Mouse (Mus musculus) adrenal gland, adult (tissue): ENCODE results near the gene Susd1.

Source experiments
- DNase-seq, 2 experiments: peaks; one replicate each; pipeline ENCODE4 v3.0.0; 2022 to 2023; ENCODE audit warnings: low spot score in 1 of 2; ENCODE audit not compliant: inconsistent age in 2 of 2

Gene Susd1

DNA sequence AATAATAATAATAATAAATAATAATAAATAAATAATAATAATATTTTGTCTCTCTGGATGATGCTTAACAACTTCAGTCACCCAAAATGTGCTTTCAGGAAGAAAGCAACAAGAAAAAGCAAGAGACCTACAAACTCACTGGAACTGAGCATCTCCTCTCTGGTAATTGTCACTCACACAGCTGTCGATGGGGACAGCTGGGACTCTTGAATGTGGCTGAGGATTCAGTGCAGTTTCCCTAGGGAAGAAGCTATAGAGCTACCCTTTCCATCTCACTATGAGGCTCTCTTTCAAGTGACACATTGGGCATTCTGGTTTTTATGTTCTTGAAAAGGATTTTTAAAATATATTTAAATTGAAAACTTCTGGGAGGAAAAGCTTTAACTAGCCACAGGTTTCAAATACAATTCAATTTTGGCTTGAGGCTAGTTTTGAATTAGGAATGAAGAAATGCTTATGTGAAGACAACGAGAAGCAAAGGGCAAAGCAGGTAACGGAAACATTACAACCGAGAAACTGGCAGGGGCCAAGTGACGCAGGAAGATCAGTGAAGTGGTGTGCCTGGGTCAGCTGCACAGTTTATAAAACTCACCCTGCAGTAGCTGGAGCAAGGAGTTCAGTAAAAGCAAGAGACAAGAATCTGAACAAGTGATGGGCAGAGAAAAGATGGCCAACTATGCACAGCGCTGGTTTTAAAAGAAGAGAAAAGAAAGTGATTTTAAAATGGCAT is 112.2 kb downstream of the Susd1 start:
- peak in 1 of 2 experiments; percentile 10 for DNase-seq

DNA sequence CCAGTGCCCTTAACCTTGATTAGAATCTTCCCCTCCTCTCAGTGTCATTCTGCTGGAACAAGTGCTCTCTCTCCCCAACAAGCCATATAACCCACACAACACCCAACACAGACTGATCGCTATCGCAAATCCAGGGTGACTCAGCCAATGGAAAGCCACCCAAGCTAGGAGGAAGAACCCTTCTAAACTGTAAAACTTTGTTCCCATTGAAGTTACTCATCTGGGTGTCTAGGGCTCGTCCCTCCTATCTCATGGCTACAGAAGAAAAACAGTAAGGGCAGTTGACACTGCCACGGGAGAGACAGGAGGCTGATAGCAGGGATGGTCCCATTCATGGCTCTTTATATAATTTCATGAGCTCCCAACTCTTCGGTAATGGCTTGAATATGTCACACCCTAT is 114.1 kb downstream of the Susd1 start:
- peak in 1 of 2 experiments; percentile 15 for DNase-seq

DNA sequence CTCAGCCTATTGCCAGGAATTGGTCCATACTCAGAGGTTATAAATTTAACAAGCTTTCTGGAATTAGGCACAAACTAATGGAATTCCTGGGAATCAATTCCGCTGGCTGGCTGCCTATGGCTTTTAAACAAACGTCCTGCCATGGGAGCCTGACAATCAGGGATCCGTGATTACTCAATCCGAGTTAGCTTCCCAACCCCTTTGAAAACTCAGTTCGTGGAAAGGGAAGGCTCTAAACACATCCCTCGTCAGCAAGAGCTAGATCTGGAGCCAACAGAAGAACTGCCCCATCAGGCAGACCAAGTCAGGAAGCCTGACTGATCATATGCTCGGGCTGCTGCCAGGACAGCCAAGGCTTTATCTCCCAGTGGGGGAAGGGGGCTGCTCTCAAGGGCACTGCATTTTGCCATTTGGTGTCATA is 115.2 kb downstream of the Susd1 start:
- DNase-seq = no peak

DNA sequence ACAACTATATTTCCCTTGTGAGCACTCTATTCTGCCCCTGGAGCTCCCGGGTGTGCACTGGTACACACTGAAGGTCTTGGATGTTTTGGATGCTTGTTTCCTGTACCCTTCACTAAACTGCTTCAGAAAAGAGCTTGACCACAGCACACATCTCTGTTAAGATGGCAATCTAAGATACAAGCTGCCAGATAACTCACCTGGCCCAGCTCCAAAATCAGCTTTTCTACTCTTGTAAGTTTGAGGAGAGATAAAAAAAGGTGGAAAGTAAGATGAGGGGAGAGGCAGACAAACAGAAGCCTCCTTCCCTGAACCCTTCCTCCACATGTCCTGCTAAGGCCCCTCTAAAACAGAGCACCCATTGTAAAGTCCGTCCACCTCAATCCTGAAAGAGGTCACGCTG is 115.7 kb downstream of the Susd1 start:
- DNase-seq = no peak

DNA sequence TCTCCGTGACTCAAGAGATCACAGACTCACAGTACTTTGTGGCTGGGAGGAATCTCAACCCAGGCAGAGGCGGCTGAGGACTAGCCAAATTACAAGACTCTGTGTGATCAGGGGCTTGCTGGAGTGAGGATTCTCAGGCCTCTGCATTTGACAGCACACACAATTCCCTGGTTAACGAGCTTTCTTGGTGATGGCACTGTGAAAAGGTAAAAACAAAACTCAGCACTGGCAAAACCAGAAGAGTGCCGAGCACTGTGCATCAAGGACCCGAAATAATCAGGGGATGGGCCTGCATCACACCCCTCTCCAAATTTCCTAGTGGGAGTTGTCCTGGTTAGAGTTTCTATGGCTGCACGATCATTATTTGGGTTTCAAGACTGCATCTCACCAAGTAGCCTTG is 116.4 kb downstream of the Susd1 start:
- no peak for DNase-seq

DNA sequence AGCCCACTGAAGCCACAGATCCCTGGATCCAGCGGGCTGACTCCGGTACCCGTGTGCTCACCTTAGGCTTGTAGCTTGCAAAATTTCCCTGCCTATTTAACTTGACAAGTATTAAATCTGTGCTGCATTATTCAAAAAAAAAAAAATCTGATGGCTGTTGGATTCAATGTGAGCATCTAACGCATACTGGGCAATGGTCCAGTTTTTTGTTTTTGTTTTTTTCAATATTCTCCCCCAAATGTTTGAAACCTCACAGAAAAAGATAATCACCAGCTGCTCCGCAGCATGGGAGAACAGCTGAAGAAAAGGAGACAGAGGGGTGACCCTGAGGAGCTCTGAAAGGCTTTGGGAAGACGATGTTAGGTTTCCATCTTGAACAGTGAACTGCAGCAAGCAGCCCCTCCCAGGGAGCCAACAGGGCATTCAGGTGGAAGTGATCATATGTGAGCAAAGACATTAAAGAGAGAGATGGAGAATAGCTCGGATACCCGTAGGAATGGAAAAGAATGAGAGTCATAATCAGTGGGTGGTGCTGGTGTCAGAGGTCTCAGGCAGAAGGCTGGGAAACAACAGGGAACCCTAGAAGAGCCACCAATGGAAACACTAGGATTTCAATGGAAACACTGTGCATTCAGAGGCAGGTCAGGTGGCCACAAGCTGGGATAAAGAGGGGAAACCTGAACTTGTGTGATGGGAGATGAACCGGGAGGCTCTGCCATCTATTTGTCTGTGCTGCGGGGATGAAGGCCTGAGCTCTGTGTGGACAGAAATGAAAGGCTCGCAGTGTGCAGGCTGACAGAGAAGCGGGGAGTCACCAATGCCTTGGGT is 117.0 kb downstream of the Susd1 start:
- DNase-seq = no peak

DNA sequence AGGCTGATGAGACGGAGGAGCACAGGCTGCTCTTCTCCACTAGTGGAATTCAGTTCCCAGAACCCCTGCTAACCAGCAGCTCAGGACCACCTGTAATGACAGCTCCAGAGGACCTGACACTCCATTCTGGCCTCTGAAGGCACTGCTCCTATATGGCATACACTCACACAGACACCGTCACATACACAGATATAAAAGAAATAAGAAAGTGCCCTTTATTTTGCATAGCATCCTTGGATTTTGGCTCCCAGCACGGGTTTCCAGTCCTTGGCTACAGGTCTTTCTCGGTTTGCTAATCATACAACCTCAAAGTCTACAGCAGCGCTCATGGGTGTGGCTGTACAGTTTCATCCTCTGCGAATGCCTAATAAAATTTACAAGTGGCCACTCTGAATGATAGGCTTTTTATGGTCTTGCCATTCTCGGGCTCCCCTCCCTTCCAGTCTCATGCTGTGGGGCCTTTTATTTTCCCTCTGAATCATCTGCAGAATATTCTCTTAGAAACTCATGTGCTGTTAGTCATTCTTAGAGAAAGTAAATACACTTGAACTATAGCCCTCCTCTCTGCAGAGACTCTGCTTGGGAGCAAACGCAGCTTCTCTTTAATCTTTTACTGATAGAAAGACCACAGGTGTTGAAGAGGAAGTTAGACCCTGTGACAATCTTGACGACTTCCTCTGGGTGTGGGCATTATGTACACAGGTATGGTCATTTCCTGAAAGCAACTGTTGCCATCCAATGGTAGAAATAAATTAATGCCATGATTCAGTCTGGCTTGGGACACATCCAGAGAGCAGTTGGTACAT is 119.1 kb downstream of the Susd1 start:
- peak; percentile 35 to 58 for DNase-seq

DNA sequence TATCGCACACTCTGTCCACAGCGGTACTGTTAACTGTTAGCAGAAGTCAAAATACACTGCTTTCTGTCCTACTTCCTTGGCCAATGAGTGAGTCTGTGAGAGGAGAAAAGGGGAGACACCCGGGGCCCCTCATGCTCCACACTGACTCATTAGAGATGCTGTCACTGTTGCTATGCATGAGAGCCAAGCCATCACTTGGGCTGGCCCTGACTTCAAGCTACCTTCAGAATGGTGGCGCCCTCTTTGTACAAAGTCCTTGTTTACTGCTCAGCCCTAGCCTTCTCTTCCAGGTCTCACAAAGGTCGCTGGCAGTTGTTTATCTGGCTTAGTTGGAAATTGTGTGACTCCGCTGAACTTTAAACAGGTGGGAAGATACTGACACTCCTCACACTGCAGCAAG is 119.8 kb downstream of the Susd1 start:
- DNase-seq = no peak

DNA sequence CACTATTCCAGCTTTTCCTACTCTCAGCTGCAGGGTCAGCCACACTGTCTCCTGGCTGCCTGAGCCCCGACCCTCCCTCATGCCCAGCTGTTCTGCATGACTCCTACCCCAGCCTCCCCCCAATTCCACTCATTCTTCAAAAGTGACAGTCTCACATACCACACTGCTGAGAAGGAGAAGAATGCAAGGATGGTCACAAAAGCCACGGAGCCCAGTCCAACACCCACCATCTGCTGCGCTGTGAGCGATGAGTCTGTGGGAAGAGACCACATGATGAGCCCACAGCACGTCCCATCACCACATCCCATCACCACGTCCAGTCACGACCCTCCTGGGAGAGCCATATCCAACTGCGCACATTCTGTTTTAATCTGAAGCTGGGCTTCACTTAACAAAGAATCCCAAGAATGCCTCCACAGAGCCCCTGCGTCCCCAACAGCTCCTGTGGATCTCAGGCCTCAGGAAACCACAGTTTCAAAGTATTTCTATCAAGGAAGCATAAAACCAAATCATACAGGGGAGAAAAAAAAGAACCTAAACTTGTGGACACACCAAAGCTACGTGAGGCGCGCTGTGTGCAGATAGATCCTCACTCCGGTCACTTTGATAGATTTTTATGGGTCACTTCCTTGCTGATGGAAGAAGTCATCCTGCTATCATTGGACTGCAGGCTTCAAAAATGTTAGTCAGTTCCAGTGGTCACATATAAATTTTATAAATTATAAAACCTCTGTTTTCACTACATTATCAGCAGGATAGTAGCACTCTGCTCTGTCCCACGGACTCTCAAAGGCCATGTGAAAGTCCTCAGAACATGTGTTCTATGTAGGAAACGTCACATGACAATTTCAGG is 122.7 kb downstream of the Susd1 start:
- DNase-seq = no peak

DNA sequence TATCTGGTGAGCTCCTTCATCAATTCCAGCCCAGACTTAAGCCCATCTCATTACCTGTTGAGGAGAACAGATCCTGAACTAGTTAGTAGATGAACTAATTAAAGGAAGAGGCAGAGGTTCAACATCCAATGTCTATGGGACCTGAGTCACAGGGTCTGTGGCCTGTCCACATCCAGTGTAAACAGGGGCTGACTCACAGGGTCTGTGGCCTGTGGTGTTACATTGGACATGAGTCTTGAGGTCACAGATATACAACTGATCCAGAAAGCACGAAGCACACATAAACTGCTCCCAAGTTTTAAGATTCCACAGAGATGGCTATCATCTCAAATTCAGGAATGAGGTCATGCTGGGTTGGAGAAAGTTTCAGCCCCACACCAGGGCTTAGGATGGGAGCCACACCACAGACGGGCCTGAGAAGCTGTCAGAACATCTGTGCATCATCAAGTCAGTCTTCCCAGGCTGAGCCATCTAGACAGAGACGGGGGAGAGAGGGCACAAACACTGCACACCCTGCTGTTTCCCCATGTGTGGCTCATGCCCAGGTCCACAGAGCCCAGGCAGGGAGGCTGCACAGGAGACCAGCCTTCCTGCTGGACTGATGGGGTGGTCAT is 123.4 kb downstream of the Susd1 start:
- DNase-seq = no peak

DNA sequence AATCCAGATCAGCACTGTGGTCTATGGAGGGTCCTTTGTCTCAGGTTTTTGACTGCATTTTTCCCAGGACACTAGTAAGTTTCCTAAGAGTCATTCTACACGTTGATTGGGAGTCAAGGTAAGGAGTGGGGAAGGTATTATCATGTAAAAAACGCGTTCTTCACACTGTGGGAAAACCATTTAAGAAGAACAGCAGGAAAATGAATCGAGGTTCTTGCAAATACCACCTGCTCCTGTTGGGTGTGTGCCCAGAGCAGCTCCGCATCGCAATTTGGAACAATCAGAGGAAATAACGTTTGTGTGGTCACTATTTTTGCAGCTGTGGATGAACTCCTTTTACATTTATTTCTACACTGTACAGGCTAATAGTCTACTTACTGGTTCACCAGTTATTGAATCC is 125.5 kb downstream of the Susd1 start:
- DNase-seq = no peak

DNA sequence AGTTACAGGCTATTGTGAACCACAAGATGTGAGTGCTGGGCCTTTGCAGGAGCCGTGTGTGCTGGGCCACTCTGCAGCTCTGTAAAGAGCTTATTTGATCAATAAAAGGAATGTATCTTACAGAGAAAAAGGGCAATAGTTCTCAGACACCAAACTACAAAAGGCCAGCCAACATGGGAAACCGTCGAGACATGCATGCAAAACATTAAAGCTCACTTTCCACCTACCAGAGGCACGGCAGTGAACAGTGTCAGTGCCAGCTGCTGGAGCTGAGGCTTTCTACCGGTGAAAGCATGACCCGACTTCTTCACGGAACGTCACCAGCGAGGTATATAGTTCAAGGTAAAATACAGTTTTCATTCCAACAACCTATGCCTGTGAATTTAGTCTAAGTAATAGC is 127.8 kb downstream of the Susd1 start:
- no peak for DNase-seq

DNA sequence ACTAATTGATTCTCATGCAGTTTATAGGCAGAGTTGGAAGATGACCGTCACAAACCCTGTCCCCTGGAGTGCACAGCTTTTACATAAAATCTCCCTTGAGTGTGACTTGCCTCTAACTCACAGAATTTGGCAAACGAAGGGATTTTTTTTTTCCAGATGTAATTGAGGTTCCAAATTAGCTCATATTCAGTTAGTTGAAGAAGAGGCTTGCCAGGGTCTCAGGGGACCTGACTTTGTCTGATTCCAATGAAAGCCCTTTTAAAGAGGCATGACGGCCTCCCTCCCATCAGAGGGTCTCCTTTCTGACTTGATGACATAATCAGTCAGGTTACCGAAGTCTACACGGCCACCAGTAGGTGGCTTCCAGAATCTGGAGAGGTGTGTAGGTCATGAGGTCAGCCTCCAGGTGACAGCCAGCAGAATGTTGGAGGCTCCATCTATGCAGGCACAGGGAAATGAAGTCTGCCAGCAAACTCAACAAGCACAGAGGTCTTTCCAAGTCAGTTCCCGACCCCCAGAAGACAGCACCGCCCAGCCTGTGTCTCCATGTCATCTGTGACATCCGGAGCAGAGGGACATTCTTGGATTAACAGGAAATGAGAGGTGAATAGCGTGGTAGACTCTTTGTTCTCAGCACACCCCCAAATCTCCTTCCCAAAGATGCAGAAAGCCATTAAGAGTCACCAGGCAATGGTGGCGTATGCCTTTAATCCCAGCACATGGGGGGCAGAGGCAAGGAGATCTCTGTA is 130.4 kb downstream of the Susd1 start:
- no peak for DNase-seq

DNA sequence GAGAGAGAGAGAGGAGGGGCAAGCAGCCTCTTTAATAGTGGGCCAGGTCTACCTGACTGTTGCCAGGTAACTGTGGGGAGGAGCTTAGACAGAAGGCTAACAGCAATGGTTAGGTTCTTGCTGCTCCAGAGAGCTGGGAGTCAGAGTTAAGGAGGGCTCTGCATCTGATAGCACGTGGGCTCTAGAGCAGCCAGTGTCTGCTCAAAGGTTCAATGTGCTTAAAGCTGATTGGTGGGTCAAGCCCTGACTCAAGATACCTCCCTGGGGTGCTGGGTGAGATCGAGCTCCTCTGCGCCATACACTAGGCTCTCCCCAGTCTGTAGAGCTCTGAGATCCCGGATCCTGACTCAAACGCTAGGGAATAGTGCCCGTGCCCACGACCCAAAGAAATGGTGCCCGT is 136.0 kb downstream of the Susd1 start:
- no peak for DNase-seq

DNA sequence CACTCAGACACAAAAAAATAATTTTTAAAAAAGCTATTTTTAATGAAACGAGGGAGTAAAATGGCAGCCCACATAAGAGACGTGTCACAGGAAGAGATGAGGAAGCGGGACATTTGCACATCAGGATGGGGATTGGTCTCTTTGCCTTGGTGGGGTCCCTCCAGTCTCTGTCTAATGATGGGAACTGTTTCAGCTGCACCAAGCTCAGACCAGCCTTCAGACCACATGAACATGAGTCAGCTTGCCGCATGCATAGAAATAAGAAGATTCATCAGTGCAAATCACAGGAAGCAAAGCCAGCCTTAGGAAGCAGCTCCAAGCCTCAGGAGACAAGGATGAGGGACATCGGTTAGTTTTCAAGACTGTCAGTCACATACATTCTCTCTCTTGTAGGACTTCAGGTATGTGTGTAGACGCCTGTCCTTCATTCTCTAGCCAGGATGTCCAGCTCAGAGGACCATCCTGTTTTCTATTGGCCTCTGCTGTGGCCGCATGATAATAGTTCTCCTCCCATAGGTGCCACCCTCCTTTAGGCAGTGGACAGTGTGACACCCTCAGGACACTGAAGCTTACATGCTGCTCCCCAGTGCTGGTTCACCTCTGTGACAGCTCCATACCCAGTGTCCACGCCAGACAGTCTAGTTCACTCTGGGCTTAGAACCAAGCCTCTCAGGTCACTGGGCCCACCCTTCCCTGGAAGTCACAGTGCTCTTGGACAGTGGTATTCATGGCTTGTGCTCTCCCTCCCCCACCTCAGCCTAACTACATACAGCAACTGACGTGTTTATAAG is 137.2 kb downstream of the Susd1 start:
- no peak for DNase-seq

DNA sequence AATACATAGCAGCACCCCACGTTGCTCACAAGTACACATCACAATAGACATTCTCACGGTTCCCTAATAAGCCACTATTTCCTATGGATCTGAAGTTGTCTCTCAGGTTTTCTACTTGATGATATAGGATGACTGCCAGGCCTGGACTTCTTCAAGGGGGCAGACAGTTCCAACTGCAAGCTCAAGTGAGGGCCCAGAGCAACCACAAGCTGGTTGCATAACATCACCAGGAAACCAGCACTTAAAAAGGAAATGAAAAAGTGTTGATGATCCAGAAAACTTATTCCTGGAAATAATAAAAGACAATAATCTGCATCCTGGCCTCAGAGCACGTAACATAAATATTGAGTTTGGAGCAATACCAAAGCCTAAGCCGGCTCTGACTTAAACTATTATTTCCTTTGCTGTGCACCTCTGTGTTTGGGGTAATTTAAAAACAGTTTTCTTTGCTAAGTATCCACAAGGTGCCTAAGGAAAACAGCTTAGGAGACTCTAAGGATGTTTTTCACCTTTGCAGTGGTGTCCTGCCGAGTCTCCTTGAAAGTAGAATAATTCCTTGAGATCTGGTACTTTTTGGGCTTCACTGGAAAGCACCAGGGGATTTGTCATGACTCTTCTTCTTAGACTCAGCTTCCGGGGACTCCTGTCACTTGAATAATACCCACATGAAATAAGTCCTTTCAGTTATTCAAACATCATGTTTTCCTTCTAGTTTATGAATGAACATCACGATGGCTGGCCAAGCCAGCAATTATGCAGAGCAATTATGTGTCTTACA is 139.5 kb downstream of the Susd1 start:
- DNase-seq = no peak

DNA sequence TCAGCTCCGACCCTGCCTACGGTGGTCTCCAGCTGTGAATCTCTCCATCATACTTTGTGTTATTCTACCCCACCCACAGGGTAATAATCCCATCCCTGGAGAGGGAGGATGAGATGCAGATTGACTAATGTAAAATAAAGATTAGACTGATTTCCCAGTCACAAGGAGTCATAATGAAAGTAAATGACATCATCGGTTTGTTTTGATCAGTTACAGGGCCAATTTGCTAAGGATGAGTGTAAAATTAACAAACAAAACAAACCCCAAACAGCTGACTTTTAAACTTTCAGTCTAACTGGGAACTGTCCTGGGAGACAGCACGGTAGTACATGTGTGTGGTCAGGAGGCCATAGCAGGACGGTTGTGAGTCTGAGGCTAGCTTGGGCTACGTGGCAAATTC is 143.3 kb downstream of the Susd1 start:
- DNase-seq = no peak

DNA sequence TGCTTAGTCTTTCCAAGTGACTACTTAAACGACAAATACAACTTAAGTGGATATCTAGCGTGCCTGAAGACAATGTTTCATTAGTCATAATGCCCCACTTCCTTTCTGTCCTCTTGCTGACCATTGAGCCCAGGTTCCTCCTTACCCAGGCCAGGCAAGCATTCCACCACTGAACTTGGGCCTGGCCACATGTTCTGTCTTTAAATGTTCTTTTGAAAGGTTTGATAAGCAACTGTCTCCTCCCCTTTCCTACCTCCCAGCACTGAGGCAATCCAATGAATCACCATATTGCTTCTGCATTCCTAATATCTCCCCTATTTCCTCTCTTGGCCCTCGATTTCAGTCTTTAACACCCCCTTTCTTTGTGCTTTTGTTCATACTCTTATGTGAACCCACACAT is 143.8 kb downstream of the Susd1 start:
- DNase-seq = no peak
